Mouse (Mus musculus) splenic B cell, adult 2 months (primary cell): ENCODE data around the gene Hat1.

Experiments used
- DNase-seq: peaks from one replicate; pipeline ENCODE4 v3.0.0-alpha.2; 2011; ENCODE audit warnings: low read depth, low spot score
- H3K27me3 ChIP-seq: 2 replicates; pipeline ENCODE4 v1.6.1; 2012; ENCODE audit warnings: mild to moderate bottlenecking, low read length, moderate library complexity, mixed read lengths; ENCODE audit not compliant: control insufficient read depth, poor library complexity, insufficient read depth, severe bottlenecking
- H3K36me3 ChIP-seq: 2 replicates; pipeline ENCODE4 v1.6.1; 2012; ENCODE audit warnings: mild to moderate bottlenecking, low read length, moderate library complexity, mixed read lengths; ENCODE audit not compliant: control insufficient read depth, poor library complexity, insufficient read depth, severe bottlenecking

Gene Hat1

GRCm38 (mm10) chr2:71388951-71389763, at the start of gene Hat1:
Gene Hat1, plus strand, starts transcription at chr2:71388958.
- peak; percentile 98 for DNase-seq
- Histone ChIP-seq H3K27me3 (no peaks in the 10 kb centered on the region), H3K36me3 (no peaks in the 10 kb centered on the region)

DNA sequence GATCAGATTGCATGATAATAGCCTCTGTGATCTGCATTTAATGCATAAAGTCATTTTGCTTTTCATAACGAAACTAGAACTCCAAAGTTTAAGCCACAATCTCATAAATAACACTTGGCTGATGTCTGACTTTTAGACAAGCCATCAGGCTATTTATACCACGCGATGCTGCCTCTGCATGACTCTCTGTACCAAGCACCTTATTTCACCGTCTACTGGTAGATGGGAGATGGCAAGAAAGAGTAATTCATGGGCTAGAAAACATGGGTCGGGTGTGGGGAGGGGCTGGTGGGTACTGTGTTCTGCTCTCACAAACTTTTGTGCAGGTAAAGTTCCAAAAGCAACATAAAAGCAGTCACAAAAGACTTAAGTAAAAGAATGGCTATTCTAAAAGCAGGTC, 48.6 kb upstream of the Hat1 start:
- no peaks in the 10 kb centered on the region for H3K27me3 ChIP-seq
- H3K36me3 ChIP-seq: 0 out of 2 replicates have a peak, but pooled peaks cover 3% of the 10 kb centered on the region
- DNase-seq: no peak

- DNase-seq: peak; percentile 25
- Histone ChIP-seq H3K27me3 (no peaks in the 10 kb centered on the region), H3K36me3 (no peaks in the 10 kb centered on the region)
These were observed 44.7 kb upstream of the Hat1 start for GRCm38 (mm10) chr2:71343884-71344640.

DNA sequence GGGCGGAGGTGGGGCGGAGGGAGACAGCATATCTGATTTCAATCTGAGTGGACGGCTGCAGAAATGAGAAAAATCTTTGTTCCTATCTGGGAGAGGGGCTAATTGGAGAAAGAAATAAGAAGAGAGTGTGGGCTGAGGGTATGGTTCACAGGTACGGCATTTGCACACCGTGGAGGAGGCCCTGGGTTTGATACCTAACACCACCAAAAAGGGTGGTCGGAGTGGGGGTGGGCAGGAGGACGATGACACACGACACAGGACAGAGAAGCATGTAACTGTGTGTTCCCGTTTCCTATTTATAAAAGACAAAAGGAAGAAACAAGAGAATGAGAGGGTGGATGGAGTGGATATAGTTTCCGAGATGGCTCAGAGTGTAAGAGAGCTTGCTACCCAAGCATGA, 41.6 kb upstream of the Hat1 start:
- no peak for DNase-seq
- Histone ChIP-seq H3K27me3 (no peaks in the 10 kb centered on the region), H3K36me3 (no peaks in the 10 kb centered on the region)

DNA sequence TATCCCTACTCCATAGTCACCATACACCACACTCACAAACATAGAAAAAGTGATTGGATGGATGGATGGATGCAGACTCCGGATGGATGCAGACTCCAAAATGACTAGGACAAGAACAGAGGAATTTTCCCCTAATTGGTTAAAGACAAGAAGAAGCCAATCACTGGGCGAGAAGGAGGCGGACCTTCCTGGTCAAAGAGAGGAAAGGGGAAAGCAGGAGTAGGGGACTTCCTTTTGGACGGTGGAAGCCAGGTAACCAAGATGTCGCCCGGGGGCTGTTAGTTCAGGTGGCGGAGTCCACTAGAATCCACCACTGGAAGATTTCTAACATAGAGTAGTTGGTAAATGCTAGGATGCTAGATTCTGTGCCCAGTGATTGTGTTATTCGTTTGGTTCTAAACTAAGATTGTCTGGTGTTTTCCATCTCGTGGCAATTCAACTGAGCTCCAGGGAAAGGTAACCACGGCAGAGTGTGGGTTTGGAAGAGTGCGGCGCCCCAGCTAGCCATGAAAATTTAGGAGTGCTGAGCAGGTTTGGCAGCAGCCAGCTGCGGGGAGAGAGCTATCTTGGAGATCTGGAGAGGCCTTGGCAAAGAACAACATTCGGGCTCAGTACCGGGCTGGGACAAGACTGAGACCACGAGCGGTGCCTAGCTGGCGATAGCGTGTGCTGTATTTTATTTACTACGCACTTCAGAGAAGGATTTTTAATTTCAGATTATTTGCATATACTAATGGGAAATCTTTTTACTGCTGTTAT, 40.8 kb upstream of the Hat1 start:
- no peaks in the 10 kb centered on the region for H3K27me3 ChIP-seq
- DNase-seq: no peak
- H3K36me3 ChIP-seq: no peaks in the 10 kb centered on the region

DNA sequence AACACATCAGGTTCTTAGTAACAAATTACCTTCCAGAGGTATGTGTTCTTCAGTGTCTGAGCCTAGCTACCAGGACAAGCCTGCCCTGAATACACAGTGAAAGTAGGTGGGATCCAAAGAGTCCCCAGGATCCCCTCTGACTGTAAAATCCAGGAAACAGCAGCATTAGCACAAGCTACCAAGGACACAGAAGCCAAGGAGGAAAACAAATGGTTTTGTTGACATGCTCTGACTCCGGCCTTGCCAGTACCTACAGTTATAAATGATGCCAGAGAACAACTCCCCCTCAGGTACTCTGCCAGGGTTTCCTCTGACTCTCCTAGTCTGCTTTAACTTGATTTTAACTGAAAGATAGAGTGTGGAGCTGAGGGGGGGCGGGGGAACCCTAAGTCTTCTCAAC, 39.2 kb upstream of the Hat1 start:
- Histone ChIP-seq H3K36me3 (no peaks in the 10 kb centered on the region), H3K27me3 (no peaks in the 10 kb centered on the region)
- no peak for DNase-seq

DNA sequence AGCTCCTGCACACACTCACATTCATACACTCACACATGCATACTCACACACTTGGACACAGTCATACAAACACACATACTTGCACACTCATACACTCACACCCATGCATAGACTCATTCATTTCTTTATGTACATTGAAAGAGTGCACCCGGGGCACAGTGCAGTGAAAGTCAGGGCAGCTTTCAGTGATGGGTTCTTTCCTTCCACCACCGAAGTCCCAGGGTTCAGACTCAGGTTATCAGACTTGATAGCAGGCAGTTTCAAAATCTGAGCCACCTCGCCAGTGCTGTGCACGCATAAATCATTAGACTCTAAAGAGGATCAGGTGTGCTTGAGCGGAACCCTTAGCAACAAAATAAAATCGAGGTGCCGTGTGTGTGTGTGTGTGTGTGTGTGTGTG, 38.6 kb upstream of the Hat1 start:
- Histone ChIP-seq H3K36me3 (no peaks in the 10 kb centered on the region), H3K27me3 (no peaks in the 10 kb centered on the region)
- DNase-seq: no peak

DNA sequence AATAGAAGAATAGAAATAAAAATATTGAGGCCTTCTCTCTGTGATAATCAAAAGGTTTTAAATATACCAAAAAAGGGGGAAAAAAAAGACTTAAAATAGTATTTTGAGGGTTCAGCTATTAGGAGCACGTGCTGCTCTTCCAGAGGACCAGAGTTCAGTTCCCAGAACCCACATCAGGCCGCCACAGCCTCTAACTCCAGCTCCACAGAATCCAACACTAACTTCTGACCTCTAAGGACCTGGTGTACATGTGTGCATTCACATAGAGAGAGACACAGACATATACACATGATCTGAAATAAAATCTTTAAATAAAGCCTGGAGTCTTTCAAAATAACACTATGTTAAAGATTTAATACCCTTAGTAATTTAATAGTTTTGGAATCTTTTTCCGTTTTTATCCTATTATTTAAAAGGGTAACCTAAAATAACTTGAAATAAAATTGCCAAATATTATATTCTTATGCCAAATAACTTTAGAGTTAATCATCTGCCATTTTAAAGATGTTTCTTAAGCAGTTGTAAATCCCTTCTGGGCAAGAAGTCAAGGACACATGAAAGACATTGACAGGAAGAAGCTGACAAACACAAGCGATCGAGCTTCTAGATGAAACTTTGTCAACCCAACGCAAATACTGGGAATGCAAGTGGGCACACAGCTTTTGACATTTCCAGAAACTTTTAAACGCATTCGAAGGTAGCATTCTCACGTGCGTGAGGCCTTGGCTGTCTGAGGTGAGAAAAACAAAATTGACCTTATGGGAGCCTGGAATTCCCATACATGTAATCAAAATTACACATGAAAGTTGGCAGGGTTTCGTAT, 37.6 kb upstream of the Hat1 start:
- no peak for DNase-seq
- Histone ChIP-seq H3K36me3 (no peaks in the 10 kb centered on the region), H3K27me3 (no peaks in the 10 kb centered on the region)

GRCm38 (mm10) chr2:71351727-71351987, 37.1 kb upstream of the Hat1 start:
- H3K27me3 ChIP-seq: no peaks in the 10 kb centered on the region
- H3K36me3 ChIP-seq: no peaks in the 10 kb centered on the region
- DNase-seq: no peak

DNA sequence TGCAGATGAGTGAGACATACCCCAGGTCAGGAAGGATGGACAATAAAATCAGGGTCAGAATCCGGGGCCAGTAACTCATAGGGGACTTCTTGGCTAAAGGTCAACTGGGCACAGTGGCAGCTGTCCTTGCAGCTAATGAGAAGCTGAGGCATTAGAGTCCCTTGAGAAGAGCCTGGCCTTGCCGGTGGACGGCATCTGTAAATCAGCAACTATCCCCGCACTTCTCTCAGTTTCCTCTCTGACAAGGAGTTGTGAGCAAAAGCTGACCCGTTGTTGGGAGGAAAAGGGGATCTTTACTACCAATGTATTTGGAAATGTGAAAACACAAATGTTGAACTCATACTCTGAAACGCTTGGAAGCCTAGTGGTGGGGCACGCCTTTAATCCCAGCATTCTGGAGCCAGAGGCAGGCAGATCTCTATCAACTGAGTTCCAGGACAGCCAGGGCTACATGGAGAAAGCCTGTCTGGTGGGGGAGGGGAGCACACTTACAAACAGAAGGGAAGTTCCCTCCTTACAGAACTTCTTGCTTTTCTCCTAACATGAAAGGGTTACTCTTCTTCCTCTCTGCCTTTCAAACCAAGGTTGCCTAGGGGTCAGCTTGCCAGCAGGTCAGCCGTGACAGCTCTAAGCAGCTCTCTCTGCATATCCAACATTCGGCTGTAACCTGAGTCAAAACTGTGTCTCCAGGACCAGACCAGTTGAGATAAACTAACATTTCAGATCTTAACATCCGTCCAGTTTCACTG, 35.3 kb upstream of the Hat1 start:
- no peak for DNase-seq

DNA sequence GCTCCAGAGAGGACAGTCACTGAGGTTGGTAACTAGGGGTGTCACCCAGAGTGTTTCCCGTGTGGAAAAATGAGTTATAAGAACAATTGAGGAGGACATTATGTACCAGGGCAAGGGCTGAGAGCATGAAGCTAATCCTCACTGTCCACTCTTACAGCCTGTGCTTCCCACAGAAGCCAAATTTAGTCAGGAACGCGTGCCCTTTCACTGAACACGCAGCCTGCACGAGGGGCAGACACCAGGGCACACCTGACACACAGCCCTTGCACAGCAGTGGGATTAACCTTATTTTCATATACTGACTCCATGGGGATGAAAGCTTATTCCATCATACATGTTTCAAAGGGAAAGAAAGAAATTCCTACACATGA, 34.7 kb upstream of the Hat1 start:
- peaks cover 2% of the 10 kb centered on the region; the same call in 1 of the 2 replicates for H3K36me3 ChIP-seq
- DNase-seq: no peak
- H3K27me3 ChIP-seq: no peaks in the 10 kb centered on the region

More for the DNA sequence above, 35.3 kb upstream of the Hat1 start:
- Histone ChIP-seq H3K36me3 (peaks cover under 1% of the 10 kb centered on the region; the same call in 1 of the 2 replicates), H3K27me3 (no peaks in the 10 kb centered on the region)

GRCm38 (mm10) chr2:71358347-71358746, 30.4 kb upstream of the Hat1 start:
- no peaks in the 10 kb centered on the region for H3K27me3 ChIP-seq
- no peak for DNase-seq
- peaks cover 2% of the 10 kb centered on the region; the same call in 1 of the 2 replicates for H3K36me3 ChIP-seq

DNA sequence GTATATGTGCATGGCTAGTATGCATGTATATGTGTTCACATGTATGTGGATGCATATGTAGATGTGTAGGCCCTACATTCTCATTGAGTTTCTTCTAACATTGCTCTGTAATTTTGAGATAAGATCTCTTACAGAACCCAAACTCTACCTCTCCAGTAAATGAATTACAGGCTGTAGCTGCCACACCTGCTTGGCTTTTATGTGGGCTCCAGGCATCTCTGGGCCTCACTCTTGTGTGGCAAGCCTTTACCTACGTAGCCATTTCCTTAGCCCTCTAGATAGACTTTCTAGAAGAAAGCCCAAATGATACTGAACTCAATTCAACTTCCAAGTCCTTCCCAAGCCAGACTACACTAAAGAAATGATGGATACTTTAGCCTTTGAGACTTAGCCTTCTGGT, 28.6 kb upstream of the Hat1 start:
- no peak for DNase-seq
- Histone ChIP-seq H3K36me3 (peaks cover 2% of the 10 kb centered on the region; the same call in 1 of the 2 replicates), H3K27me3 (no peaks in the 10 kb centered on the region)

GRCm38 (mm10) chr2:71366618-71367124, 22.1 kb upstream of the Hat1 start:
- H3K36me3 ChIP-seq: no peaks in the 10 kb centered on the region; the same call in 1 of the 2 replicates
- H3K27me3 ChIP-seq: no peaks in the 10 kb centered on the region
- DNase-seq: peak; percentile 34
